Mouse (Mus musculus) stomach, embryonic 14.5 days (tissue): ENCODE results near the gene Chpt1. TPM values are rescaled to one million over a fixed set of nuclear protein-coding genes. Genes with fewer than 3 reads are reported as not detected.

Experiments used
- ATAC-seq: fragments of 200-750 bp; cut with Nextera tagmentation; 2 replicates; pipeline ENCODE4 v1.8.0; 2017; ENCODE audit warnings: low read depth, moderate TSS enrichment; ENCODE audit not compliant: insufficient number of reproducible peaks, insufficient read depth, low FRiP score
- H3K27ac ChIP-seq: fragments of 300-500 bp; sonication (generic); 2 replicates; pipeline ENCODE4 v1.5.1; 2014; ENCODE audit warnings: mild to moderate bottlenecking, low read length, moderate library complexity, mixed read lengths
- H3K27me3 ChIP-seq: fragments of 300-500 bp; sonication (generic); 2 replicates; pipeline ENCODE4 v1.6.1; 2014; ENCODE audit warnings: low read length, control low read depth, mixed read lengths; ENCODE audit not compliant: control insufficient read depth, insufficient read depth
- H3K36me3 ChIP-seq: fragments of 300-500 bp; sonication (generic); 2 replicates; pipeline ENCODE4 v1.6.1; 2014; ENCODE audit warnings: mild to moderate bottlenecking, control low read depth, low read length, moderate library complexity, mixed read lengths; ENCODE audit not compliant: control insufficient read depth, insufficient read depth
- H3K4me1 ChIP-seq: fragments of 300-500 bp; sonication (generic); 2 replicates; pipeline ENCODE4 v1.6.1; 2014; ENCODE audit warnings: low read length, control low read depth, mixed read lengths; ENCODE audit not compliant: control insufficient read depth, insufficient read depth
- H3K4me2 ChIP-seq: fragments of 300-500 bp; sonication (generic); replicated peaks from 2 replicates; pipeline ENCODE4 v1.6.1; 2014; ENCODE audit warnings: low read depth, low read length, control low read depth
- H3K4me3 ChIP-seq: fragments of 300-500 bp; sonication (generic); 2 replicates; pipeline ENCODE4 v1.5.1; 2014; ENCODE audit warnings: low read depth, low read length, control low read depth
- H3K9ac ChIP-seq: fragments of 300-500 bp; sonication (generic); replicated peaks from 2 replicates; pipeline ENCODE4 v1.6.1; 2014; ENCODE audit warnings: low read depth, mild to moderate bottlenecking, control low read depth, low read length, moderate library complexity, mixed read lengths
- H3K9me3 ChIP-seq: fragments of 300-500 bp; sonication (generic); 2 replicates; pipeline ENCODE4 v1.6.1; 2016; ENCODE audit warnings: low read depth, low read length, control low read depth; ENCODE audit not compliant: control insufficient read depth
- WGBS: fragments of 180-500 bp; shearing (Covaris S2); extraction: QIAGEN DNeasy Blood & Tissue Kit; methylation state at CpG from one replicate; pipeline ENCODE4 v1.1.7; 2014; 5-methylcytosine and 5-hydroxymethylcytosine counted together
- polyA plus RNA-seq: library from polyadenylated mRNA; unstranded; fragments of >200 nt; fragmentation: Nextera tagmentation; extraction: Ambion mirVana; gene quantifications from 2 replicates; pipeline ENCODE4 v1.2.1, GENCODE M21; 2014

The Chpt1 gene
- 13.4 and 14.6 TPM in 2 replicates for polyA plus RNA-seq

DNA sequence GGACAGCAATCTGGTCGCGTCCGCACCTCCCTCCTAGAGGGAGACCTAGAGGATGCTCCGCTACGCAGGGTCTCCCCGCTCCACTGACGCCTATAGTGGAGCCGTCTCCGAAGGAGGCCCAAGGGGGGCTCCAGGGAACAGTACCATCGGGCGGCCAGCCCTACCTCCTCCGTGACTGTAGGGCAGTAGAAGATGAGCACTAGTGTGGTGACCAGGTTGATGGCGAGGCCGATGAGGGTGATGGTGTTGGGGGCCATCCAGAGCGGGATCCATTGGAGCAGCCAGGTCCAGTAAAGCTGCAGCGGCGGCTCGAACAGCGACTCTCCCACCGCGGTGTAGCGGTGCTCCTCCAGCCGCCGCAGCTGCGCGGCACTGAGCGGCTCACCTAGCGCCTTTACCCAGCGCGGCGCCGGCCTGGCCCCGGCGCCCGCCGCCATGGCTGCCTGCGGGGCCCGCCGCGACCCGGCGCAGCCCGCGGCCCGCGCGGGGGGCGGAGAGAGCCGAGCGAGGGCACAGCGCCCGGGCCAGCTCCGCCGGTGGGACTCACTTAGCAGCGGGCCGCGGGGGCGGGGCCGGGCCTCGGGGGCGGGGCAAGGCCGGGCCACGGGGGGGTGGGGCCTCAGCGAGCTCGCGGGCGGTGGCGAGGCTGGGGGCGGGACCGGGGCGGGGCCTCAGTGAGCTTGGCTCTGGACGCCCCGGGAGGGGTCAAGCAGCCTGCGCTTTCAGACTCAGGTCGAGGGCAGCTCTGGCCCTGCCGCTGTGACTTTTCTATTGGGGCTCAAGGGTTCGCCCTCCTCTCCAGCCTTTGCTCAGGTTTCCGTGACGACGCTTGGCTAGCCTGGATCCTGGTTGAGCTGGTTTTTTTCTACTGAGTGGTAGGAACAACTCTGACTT is at the start of gene Chpt1:
Chpt1 (minus strand) TSS at position 653 of the 894 bp plus-strand sequence.
- Histone ChIP-seq H3K4me1 (peaks cover 9% of the 10 kb centered on the region; the same call in 1 of the 2 replicates), H3K36me3 (no peaks in the 10 kb centered on the region), H3K9ac (peak within 1 kb of the TSS; percentile 85), H3K4me2 (peak within 1 kb of the TSS; percentile 66), H3K4me3 (peak within 1 kb of the TSS; percentile 75), H3K27me3 (no peaks in the 10 kb centered on the region), H3K9me3 (no peaks in the 10 kb centered on the region), H3K27ac (no peak within 1 kb of the TSS; the same call in 1 of the 2 replicates)
- peak; percentile 95 for ATAC-seq
- WGBS, result under 1% methylated on average over 69 of the region's 80 CpGs

DNA sequence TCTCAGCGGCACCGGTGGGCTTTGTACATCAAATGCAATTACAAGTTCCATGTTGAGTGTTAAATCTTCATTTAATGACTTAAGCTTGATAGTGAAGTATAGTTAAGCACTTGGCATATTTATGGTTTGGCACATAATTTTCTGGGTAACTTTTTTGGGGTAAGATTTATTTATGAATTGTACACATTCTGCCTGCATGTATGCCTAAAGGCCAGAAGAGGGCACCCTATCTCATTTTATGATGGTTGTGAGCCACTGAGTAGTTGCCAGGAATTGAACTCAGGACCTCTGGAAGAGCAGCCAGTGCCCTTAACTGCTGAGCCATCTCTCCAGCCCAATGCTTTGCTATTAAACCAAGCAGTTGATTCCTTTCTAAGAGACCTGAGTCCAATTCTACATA is 48.9 kb upstream of the Chpt1 start:
- Histone ChIP-seq H3K4me1 (no peaks in the 10 kb centered on the region), H3K36me3 (no peaks in the 10 kb centered on the region), H3K9me3 (no peaks in the 10 kb centered on the region), H3K27me3 (no peaks in the 10 kb centered on the region), H3K4me2 (no peak overlapping the region), H3K9ac (no peak overlapping the region), H3K4me3 (no peak overlapping the region), H3K27ac (no peak overlapping the region)
- no peak for ATAC-seq
- WGBS, result 93% methylated on average over 2 of the region's 2 CpGs

DNA sequence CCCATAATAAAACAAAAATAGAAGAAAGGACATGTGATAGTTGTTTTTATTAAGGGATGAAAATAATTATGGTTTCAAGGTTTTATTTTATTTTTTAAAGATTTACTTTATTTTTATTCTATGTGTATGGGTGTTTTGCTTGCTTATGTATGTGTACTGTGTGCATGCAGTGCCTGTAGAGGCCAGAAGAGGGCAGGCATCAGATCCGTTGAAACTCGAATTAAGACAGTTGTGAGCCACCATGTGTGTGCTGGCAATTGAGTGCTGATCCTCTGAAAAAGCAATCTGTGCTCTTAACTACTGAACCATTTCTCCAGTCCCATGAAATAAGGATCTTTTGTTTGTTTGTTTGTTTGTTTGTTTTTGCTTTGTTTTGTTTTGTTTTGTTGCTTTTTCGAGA is 46.4 kb upstream of the Chpt1 start:
- Histone ChIP-seq H3K9me3 (no peaks in the 10 kb centered on the region), H3K4me2 (no peak overlapping the region), H3K9ac (no peak overlapping the region), H3K27ac (no peak overlapping the region), H3K36me3 (no peaks in the 10 kb centered on the region), H3K4me3 (no peak overlapping the region), H3K27me3 (no peaks in the 10 kb centered on the region), H3K4me1 (no peaks in the 10 kb centered on the region)
- ATAC-seq, result no peak
- 78% methylated on average over 3 of the region's 3 CpGs for WGBS

DNA sequence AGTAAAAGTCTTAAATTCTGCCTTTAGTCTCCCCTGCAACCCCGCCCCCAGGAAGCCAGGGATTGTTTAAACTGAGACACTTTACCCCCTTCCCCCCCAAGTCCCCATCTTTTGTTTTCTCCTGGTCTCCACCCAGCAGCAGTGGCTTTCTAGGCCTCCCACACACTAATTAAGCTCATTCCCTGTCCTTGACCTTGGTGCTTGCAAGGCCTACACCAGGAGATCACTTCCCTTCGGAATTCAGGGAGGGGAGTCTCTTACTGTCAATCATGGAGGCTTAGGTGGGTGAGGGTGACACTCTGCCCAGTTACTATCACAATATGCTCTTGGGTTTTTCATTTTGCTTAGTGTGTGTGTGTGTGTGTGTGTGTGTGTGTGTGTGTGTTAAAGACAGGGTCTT is 43.8 kb upstream of the Chpt1 start:
- Histone ChIP-seq H3K9ac (no peak overlapping the region), H3K27ac (no peak overlapping the region), H3K4me2 (no peak overlapping the region), H3K4me3 (no peak overlapping the region), H3K36me3 (no peaks in the 10 kb centered on the region), H3K4me1 (no peaks in the 10 kb centered on the region), H3K27me3 (no peaks in the 10 kb centered on the region), H3K9me3 (no peaks in the 10 kb centered on the region)
- ATAC-seq, result no peak
- WGBS, result 45% methylated on average over 2 of the region's 2 CpGs

DNA sequence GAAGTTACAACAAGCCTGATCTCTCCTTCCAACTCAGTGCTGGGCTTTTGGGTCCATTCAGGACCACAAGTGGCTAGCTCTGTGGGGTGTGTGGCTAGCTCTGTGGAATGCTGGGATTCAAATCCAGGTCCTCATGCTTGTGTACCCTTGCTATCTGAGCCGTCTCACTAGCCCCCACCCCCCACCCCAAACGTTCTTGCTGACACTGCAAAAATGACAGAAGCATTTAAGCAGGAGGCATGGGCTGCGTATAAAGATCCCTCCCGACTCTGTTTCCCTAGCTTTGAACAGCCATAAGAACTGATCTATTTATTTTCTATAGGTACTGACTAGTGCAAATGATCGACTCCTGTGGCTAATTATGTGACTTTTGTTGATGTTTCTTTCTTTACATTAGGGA is 26.8 kb upstream of the Chpt1 start:
- Histone ChIP-seq H3K4me2 (no peak overlapping the region), H3K27me3 (no peaks in the 10 kb centered on the region), H3K36me3 (no peaks in the 10 kb centered on the region), H3K9me3 (no peaks in the 10 kb centered on the region), H3K4me3 (no peak overlapping the region), H3K4me1 (no peaks in the 10 kb centered on the region), H3K27ac (no peak overlapping the region), H3K9ac (no peak overlapping the region)
- no peak for ATAC-seq
- 63% methylated on average over 5 of the region's 5 CpGs for WGBS

DNA sequence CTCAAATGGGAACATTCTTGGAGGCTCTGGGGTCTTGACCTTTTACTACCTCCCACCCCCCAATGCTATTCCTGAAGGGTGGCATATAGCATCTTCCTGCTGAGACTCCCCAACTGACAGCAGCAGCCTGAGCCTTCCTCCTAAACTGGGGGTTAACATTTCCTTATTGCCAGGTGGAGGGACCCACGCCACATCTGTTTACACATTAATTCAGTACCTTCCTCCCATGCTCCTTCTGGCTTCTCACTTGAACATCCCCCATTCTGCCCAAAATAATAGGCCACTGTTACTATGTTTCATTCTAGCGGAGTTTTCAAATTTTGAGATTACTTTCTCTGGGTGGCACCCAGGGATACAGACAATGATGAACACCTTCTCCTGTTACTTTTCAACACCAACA is 20.1 kb upstream of the Chpt1 start:
- 67% methylated on average over 2 of the region's 2 CpGs for WGBS

DNA sequence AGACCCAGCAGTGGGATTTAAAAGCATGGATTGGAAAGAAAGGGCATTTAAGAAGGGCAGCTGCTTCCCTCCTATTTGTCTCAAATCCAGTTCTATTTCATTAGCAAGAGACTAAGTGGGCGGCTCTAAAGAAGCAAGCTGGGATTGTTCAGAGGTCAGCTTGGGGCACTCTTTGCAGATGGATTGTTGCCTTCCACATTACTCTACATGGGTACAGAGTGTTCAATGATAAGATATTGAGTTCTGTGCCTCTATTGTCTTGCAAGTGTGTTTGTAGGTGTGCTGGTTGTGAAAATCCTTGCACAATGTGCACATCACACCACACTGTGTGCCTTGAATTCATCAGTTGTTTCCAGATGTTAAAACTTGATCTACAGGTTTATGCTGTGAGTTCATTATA is 19.3 kb upstream of the Chpt1 start:
- Histone ChIP-seq H3K9me3 (no peaks in the 10 kb centered on the region), H3K4me2 (no peak overlapping the region), H3K4me1 (no peaks in the 10 kb centered on the region), H3K9ac (no peak overlapping the region), H3K36me3 (no peaks in the 10 kb centered on the region), H3K27ac (no peak overlapping the region), H3K4me3 (no peak overlapping the region), H3K27me3 (no peaks in the 10 kb centered on the region)
- ATAC-seq, result no peak
- WGBS, result 71% methylated on average over 1 of the region's 1 CpGs

More for the DNA sequence above, 20.1 kb upstream of the Chpt1 start:
- H3K36me3 ChIP-seq, result no peaks in the 10 kb centered on the region
- no peak for ATAC-seq
- H3K4me1 ChIP-seq, result no peaks in the 10 kb centered on the region
- no peak overlapping the region for H3K9ac ChIP-seq
- no peak overlapping the region for H3K4me3 ChIP-seq
- H3K4me2 ChIP-seq, result no peak overlapping the region
- no peaks in the 10 kb centered on the region for H3K9me3 ChIP-seq
- no peak overlapping the region for H3K27ac ChIP-seq
- H3K27me3 ChIP-seq, result no peaks in the 10 kb centered on the region

DNA sequence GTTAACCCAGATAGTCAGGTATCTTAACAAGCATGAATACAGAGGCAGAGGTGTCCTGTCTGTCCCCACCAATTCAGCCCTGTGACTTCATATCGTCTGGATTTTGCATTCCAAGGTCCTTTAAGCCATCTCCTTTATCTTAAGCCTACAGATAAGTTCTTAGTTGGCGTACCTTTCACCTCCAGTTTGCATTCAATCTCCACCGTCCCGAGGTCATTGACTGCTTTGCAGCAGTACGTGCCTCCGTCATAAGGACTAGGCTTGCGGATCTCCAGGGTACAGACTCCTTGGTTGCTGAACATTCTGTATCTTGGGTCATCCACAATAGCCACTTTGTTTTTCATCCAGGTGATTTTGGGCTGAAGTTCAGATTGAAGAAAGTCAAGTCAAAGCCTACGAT is 18.9 kb upstream of the Chpt1 start:
- WGBS, result 81% methylated on average over 8 of the region's 8 CpGs
- Histone ChIP-seq H3K27ac (no peak overlapping the region), H3K36me3 (no peaks in the 10 kb centered on the region), H3K4me3 (no peak overlapping the region), H3K4me1 (no peaks in the 10 kb centered on the region), H3K9me3 (no peaks in the 10 kb centered on the region), H3K9ac (no peak overlapping the region), H3K27me3 (no peaks in the 10 kb centered on the region), H3K4me2 (no peak overlapping the region)
- ATAC-seq, result no peak
